Mouse (Mus musculus) left cerebral cortex, postnatal 10 days (tissue): ENCODE results near the gene Vmn1r183. TPM values are rescaled to one million over a fixed set of nuclear protein-coding genes. Genes with fewer than 3 reads are reported as not detected.
"Not testable (repeated sequence)": the region's sequence is repeated elsewhere in the genome, so short reads cannot be mapped to it uniquely, and the experiment has no call there.

Experiments
- DNase-seq, 2 experiments: peaks; one replicate each; pipeline ENCODE4 v3.0.0; 2021 to 2022; ENCODE audit warnings: low spot score in 2 of 2, mixed read lengths in 1 of 2; ENCODE audit errors: extremely low spot score in 1 of 2
- intact Hi-C: fragments of 180-260 bp; cut with DNase I; formaldehyde crosslinking; loops from one replicate; pipeline ENCODE4 v1.15.1; 2025
- total RNA-seq, 2 experiments: library from RNA; stranded (reverse); gene quantifications; 2 replicates each; pipeline ENCODE4 v1.2.3; 2021

The Vmn1r183 gene
- total RNA-seq: not detected

DNA sequence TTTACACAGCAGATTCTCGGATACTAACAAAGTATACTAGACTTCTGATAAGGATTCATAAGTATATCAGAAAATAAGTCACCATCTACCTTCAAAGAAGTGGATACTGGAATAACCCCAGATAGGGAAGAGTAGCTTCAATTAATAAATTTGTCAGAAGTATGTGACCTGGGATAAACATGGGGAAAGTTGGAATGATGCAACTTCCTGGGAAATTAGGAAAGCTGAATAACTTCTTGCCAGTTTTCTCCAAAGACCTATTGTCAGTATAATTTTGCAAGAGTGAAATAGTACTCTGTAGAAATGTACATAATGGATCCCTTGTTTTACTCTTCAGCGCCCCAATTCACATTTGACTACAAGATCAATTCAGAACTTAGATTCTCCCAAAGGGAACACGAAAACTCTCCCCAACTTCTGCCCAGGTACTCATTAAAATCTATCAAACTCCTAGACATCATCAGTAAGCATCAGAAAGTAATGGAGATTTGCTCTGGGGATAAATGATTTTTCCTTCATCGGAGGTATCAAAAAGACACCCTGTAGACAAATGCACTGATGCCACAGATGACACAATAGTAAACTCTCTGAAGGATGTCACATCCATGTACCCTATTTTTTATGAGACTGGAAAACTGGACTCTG lies at the start of gene Vmn1r183:
Vmn1r183 (plus strand) TSS at position 595 of the 645 bp plus-strand sequence.
- intact Hi-C loops: no loop called here
- no peak for DNase-seq

DNA sequence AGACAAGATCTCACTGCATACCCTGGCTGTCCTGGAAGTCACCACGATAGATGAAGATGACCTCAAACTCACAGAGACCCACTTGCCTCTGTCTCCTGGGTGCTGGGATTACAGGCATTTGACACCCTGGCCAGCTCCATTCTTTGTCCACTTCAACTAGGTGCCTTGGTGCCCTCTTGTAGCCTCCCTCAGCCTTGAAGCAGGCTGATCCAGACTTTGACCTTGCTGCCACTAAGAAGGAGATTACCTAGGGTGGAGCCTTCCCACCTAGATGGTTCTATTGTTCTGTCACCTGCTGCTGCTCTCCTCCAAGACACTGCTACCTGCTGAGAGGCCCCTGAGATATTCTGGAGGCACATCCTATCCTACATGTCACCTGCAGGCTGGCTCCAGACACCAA lies 21.4 kb downstream of the Vmn1r183 start:
- DNase-seq, intact Hi-C loops: not testable (repeated sequence)

DNA sequence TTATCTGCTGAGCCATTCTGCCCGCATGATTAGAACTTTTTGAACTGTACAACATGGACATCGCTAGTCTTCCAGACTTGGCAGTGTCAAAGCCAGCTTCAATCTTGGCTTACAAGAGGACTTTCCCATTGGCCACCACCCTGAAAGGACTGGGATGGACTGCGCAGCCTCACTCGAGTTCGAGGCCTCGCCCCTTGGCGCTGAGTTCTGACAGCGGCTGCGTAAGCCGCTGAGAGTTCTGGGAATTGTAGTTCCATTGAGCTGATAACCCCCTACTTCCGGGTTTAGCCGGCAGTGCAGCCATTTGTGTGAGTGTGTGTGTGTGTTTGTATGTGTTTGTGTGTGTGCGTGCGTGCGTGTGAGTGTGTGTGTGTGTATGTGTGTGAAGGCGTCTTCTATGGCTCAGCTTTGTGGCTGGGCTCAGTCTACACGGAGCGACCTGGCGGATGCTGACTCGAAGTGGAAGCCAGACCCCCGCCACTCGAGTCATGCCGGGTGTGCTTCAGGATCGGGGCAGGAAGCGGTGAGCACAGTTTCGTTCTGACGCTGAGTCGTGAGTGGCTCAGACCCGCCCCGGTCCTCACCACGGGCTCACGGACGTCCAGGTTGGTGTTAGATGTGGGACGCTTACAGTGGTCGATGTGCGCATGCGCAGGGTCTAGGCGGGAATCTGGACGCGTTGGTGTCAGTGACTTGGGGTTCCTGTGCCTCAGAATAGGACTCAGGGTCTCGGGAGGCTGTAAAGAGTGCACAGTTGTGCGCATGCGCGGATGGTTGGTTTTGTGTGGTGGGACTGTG lies 28.8 kb downstream of the Vmn1r183 start, which contains the start of gene Zfp180:
Zfp180 (plus strand) TSS at position 291 of the 798 bp plus-strand sequence.
- intact Hi-C loops: no loop called here
- peak; percentile 96 to 97 for DNase-seq

DNA sequence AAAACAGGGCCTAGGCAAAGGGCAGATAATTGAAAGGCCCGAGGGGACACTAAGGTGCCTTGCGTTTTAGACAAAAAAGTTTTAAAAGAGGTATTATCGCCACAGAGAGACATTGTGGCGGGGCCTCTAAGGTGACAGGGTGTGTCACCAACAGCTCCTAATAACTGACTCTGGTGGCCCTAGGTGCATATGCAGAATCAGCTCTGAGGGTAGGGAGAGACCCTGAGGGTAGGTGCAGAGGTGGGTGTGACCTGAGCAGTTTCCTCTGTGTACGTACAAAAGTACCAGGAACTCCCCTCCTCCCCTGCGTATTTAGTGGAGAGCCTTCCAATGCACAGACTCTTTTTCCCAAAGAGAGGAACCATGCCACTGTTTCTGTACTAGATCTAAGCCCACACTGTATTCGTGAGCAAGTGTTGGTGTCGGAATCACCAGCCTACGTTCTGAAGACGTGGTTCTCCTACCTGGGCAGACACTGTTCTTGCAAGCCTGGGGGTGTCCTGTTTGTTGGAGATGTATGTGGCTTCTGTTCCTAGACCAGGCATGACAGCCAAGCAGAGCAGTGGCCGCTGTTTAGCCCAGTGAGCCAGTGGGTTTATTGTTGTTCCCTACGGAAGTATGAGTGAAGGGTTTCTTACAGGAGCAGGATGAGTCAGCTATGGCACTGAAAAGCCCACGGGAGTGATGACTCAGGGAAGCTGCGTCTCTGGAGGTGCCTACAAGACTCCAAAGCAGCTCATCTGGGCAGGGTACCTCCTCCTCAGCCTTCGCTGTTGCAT lies 29.6 kb downstream of the Vmn1r183 start:
- DNase-seq: no peak
- intact Hi-C loops: no loop called here

DNA sequence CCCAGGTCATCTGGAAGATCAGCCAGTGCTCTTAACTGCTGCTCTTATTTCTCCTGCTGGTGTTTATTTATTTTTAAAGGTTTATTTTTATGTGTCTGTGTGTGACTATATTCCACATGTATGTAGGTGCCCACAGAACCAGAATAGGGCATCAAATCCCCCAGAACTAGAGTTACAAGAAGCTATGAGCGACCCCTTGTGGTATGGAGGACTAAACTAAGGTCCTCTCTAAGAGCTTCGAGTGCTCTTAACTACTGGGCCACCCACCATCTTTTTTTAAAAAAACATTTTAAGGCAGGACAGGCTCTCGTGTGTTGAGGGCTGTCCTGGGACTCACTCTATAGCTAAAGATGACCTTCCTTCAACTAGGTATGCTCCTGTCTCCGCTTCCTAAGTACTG lies 33.8 kb downstream of the Vmn1r183 start:
- intact Hi-C loops: no loop called here

GRCm38 (mm10) chr7:24087485-24088125 lies 34.6 kb downstream of the Vmn1r183 start:
- no peak for DNase-seq
- intact Hi-C loops: no loop called here

More for the DNA sequence above, 33.8 kb downstream of the Vmn1r183 start:
- DNase-seq: no peak

DNA sequence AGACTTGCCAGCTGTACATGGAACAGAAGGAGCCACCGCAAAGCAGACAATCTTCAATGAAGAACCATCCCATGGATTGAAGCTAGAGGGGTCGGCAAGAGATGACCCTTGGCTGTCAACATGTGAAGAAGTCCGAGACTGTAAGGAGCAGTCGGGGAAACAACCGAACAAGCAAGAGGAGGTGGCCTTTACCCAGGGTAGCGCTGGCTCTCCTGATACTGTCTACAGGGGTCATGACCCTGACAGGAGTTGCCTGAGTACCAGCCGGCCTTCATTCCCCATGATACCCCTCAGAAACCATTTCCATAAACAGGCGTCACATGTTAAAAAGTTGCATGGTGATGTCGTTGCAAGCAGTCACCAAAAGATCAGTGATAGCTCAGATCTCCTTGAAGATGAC lies 51.3 kb downstream of the Vmn1r183 start:
- no peak for DNase-seq
- intact Hi-C loops: no loop called here

- intact Hi-C loops: no loop called here
- no peak for DNase-seq
These were observed 52.2 kb downstream of the Vmn1r183 start for GRCm38 (mm10) chr7:24105144-24105703.

- no peak for DNase-seq
- intact Hi-C loops: no loop called here
These were observed 57.8 kb downstream of the Vmn1r183 start for GRCm38 (mm10) chr7:24110839-24111238.

DNA sequence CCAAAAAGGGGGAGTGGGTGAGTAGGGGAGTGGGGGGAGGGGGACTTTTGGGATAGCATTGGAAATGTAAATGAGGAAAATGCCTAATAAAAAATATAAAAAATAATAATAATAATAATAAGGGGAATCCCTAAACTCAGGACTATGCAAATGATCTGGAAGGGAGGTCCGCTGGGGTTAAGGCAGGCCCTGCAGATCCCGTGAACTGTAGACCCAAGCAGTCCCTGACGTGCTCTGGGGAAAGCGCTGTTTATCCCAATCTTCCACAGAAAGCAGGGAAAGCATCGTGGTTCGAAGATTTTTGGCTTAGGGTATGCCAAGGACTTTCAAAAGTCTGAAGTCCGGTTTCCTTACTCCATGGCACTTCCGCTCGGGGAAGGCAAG lies 58.7 kb downstream of the Vmn1r183 start:
- DNase-seq: no peak
- intact Hi-C loops: no loop called here

DNA sequence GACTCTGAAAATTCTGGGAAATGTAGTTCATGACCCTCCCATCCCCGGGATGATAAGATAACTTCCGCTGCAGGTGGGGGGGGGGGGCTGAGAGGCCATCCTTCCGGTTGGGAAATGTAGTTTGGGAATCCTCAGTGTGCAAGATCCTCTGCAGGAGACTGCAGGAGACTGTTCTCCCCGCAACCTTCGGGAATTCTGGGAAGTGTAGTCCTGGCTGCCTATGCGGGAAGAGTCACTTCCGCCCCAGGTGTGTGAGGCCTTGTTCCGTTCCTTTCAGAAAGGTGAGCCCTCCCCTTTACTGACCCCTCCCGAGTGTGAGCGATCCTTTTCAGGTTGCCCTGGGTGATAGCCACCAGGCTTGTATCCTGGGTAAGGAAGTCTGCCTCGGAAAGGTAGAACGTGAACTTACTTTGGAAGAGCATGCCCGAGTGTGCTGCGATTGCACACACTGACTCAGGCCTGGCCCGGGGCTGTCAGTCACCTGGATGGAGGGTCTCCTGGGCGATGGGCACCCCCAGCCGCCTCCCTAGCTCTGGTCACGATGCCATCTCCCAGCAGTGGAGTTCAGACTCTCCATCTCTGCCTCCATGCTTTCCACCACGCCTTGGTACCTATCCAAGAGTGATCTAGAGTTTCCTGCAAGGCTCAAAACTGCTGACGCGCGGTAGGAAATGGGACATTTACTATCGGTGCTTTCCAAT lies 59.3 kb downstream of the Vmn1r183 start, which contains the start of gene Zfp112:
Zfp112 (plus strand) TSS at position 159 of the 701 bp plus-strand sequence.
- intact Hi-C loops: no loop called here
- DNase-seq: peak; percentile 81 to 83

DNA sequence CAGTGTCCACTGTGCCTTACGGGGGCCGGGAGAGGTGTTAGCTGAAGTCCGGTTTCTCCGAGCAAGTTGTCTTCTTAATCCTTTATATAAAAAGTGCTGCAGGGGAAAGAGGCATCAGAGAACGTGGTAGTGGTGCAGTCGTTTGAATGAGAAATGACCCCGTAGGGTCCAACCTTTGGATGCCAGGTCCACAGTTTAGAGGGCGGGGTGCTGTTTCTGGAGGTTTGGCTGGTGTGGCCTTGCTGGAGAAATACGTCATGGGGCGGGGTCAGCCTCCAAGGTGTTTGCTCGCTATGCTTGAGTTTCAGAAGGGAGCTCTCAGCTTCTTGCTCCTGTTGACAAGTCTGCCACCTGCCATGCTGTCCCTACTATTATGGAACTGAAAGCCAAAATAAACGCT lies 59.9 kb downstream of the Vmn1r183 start:
- DNase-seq: peak in 1 of 2 experiments; percentile 66
- intact Hi-C loops: no loop called here

Other genes with a start within 250 kb of the Vmn1r183 start
- gene Vmn1r175, start 242.6 kb upstream of the Vmn1r183 start, total RNA-seq: not detected
- gene Vmn1r176, start 215.9 kb upstream of the Vmn1r183 start, total RNA-seq: not detected
- not detected for gene Vmn1r177, start 186.8 kb upstream of the Vmn1r183 start, total RNA-seq
- not detected for gene Vmn1r178, start 161.2 kb upstream of the Vmn1r183 start, total RNA-seq
- not detected for gene Vmn1r179, start 126.3 kb upstream of the Vmn1r183 start, total RNA-seq
- not detected for gene Vmn1r180, start 102.6 kb upstream of the Vmn1r183 start, total RNA-seq
- not detected for gene Vmn1r181, start 78.6 kb upstream of the Vmn1r183 start, total RNA-seq
- gene V1rd19, start 51.6 kb upstream of the Vmn1r183 start, total RNA-seq: not detected
- 10 to 100 TPM; 30.3 to 31.3 TPM for gene Zfp180, start 28.7 kb downstream of the Vmn1r183 start, total RNA-seq
- 1 to 10 TPM; 8.7 to 8.8 TPM for gene Zfp112, start 59.1 kb downstream of the Vmn1r183 start, total RNA-seq
- gene Zfp235, start 80.9 kb downstream of the Vmn1r183 start, total RNA-seq: 10 to 100 TPM; 18.3 to 19.5 TPM
- 1 to 10 TPM; 4.5 to 4.9 TPM for gene Zfp114, start 121.8 kb downstream of the Vmn1r183 start, total RNA-seq
- 10 to 100 TPM in 1 of 2 experiments, 1 to 10 TPM in 1; 8.6 to 10.2 TPM for gene Zfp111, start 158.2 kb downstream of the Vmn1r183 start, total RNA-seq
- gene Zfp109, start 184.3 kb downstream of the Vmn1r183 start, total RNA-seq: 1 to 10 TPM; 5.1 to 6.1 TPM
- gene Zfp108, start 201.5 kb downstream of the Vmn1r183 start, total RNA-seq: 1 to 10 TPM; 6.1 to 6.6 TPM
- 1 to 10 TPM; 8.7 to 8.9 TPM for gene Zfp93, start 217.2 kb downstream of the Vmn1r183 start, total RNA-seq
- 10 to 100 TPM; 20.6 to 21.3 TPM for gene Zfp61, start 248.0 kb downstream of the Vmn1r183 start, total RNA-seq